Mouse (Mus musculus): ENCODE measurements around the gene Duxf3. TPM values are rescaled to one million over a fixed set of nuclear protein-coding genes. Genes with fewer than 3 reads are reported as not detected.
"Not testable (repeated sequence)": the region's sequence is repeated elsewhere in the genome, so short reads cannot be mapped to it uniquely, and the experiment has no call there.

The Duxf3 gene
- polyA plus RNA-seq, 1 experiment: not detected

DNA sequence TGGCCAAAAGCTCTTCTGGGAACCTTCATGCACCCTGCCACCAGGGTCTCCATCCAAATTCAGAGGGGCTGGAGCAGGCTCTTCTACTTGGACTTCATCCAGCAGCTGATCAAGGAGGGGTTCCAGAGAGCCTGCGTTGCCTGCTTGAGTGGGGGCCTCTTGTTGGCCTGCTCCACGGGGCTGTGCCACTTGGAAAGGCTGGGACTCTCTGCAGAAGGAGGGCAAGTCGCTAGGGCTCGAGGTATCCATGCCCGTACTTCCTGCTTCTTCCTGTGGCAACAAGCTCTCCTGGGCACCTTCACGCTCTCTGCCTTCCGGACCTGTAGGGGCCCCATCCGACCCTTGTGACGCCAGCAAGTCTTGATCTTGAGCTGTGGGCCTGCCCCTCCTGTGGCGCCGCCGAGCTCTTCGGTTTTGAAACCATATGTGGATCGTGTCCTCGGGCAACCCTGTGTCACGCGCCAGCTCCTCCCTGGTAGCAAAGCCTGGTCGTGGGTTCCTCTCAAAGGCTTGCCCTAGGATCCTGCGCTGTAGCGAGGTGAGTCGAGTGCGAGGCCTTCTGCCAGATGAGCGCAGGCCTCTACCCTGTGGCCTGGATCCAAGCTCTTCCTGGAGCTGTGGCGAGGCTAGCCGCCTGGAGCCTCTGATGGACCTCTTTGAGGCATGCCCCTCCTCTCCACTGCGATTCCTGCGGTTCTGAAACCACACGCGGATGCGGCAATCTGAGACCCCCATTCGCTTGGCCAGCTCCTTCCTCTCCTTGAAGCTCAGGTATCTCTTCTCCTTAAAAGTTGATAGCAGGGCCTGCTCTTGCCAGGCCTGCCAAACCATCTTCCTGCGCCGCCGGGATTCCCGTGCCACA lies 465 bp downstream of the Duxf3 start:
- TF ChIP-seq CTCF (IDR thresholded peaks at IDR 0.05; ENCODE audit: insufficient read depth, low read depth, low read length) (peak; percentile 40; the same call in 1 of the 2 replicates), POLR2A (IDR thresholded peaks at IDR 0.05; ENCODE audit: insufficient read depth, low read depth, low read length) (peak; percentile 26; the same call in 1 of the 2 replicates)
- H3K4me1 ChIP-seq (ENCODE audit: control insufficient read depth, insufficient read depth, low read length); H3K27ac ChIP-seq (ENCODE audit: insufficient read depth, low read depth, low read length); H3K4me3 ChIP-seq (ENCODE audit: insufficient read depth, low read depth, low read length): not testable (repeated sequence)
- WGBS: 89% methylated on average over 35 of the region's 35 CpGs

DNA sequence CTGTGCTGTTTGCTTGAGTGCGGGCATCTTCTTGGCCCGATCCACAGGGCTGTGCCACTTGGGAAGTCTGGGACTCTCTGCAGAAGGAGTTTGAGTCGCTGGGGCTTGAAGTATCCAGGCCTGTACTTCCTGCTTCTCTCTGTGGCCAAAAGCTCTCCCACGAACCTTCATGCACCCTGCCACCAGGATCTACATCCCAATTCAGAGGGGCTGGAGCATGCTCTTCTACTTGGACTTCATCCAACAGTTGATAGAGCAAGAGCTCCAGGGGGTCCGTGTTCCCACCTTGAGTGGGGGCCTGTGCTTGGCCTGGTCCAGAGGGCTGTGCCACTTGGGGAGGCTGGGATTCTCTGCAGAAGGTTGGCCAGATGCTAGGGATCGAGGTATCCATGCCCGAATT lies 1.4 kb downstream of the Duxf3 start:
- not testable (repeated sequence) for H3K4me1 ChIP-seq (ENCODE audit: control insufficient read depth, insufficient read depth, low read length); H3K4me3 ChIP-seq (ENCODE audit: insufficient read depth, low read depth, low read length); H3K27ac ChIP-seq (ENCODE audit: insufficient read depth, low read depth, low read length)
- 83% methylated on average over 5 of the region's 7 CpGs for WGBS

DNA sequence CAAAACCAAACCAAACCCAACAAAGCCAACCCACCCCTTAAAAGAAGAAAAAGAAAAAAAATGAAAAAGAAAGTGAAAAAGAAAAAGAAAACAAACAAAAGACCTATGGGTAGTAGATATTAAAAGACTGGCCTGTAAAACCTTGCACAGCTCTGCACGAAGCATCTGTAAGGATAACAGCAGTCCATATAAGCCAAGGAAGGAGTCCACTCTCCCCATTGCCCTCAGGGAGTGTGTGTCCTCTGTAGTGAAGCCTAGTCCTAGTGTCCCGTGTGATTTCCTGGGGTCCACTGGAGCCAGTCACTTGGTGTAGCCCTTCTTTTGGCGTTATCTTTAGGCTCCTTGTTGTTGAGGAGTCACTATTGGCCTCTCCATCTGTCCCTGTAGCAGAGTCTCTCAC lies 2.5 kb downstream of the Duxf3 start:
- not testable (repeated sequence) for H3K27ac ChIP-seq (ENCODE audit: insufficient read depth, low read depth, low read length); H3K4me3 ChIP-seq (ENCODE audit: insufficient read depth, low read depth, low read length); H3K4me1 ChIP-seq (ENCODE audit: control insufficient read depth, insufficient read depth, low read length)
- WGBS: 62% methylated on average over 3 of the region's 3 CpGs

DNA sequence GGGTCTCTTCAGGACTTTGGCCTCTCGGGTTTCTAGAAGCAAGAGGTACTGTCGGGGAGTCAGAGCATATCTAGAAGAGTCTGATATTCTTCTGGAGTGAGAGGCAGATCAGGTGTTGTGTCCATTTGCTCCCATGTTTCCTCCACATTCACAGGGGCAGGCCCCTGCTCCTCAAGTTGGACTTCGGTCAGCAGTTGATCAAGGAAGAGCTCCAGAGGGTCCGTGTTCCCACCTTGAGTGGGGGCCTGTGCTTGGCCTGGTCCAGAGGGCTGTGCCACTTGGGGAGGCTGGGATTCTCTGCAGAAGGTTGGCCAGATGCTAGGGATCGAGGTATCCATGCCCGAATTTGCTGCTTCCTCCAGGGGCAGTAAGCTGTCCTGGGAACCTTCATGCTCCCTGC lies 4.7 kb downstream of the Duxf3 start:
- H3K27ac ChIP-seq (ENCODE audit: insufficient read depth, low read depth, low read length); H3K4me3 ChIP-seq (ENCODE audit: insufficient read depth, low read depth, low read length); H3K4me1 ChIP-seq (ENCODE audit: control insufficient read depth, insufficient read depth, low read length): not testable (repeated sequence)
- WGBS: 86% methylated on average over 2 of the region's 6 CpGs

DNA sequence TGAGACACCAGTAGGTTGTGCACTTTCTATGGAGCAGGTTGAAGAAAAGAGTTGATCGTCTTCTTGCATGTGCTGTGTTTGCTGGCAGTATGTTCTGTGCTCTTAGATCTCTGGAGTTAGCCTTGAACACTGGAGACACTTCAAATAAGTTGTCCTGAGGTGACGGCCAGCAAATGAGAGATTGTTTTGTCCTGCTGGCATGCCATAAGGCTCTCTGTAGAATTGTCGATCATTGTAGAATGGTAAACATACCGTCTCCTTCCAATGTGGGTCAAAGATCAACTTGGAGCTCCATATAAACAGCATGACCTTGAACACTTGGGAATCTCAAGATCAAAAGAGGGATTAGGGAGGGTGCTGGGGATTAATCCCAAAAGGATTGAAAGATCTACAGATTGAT lies 6.1 kb downstream of the Duxf3 start:
- H3K4me1 ChIP-seq (ENCODE audit: control insufficient read depth, insufficient read depth, low read length); H3K27ac ChIP-seq (ENCODE audit: insufficient read depth, low read depth, low read length); H3K4me3 ChIP-seq (ENCODE audit: insufficient read depth, low read depth, low read length): not testable (repeated sequence)
- 80% methylated on average over 4 of the region's 4 CpGs for WGBS

DNA sequence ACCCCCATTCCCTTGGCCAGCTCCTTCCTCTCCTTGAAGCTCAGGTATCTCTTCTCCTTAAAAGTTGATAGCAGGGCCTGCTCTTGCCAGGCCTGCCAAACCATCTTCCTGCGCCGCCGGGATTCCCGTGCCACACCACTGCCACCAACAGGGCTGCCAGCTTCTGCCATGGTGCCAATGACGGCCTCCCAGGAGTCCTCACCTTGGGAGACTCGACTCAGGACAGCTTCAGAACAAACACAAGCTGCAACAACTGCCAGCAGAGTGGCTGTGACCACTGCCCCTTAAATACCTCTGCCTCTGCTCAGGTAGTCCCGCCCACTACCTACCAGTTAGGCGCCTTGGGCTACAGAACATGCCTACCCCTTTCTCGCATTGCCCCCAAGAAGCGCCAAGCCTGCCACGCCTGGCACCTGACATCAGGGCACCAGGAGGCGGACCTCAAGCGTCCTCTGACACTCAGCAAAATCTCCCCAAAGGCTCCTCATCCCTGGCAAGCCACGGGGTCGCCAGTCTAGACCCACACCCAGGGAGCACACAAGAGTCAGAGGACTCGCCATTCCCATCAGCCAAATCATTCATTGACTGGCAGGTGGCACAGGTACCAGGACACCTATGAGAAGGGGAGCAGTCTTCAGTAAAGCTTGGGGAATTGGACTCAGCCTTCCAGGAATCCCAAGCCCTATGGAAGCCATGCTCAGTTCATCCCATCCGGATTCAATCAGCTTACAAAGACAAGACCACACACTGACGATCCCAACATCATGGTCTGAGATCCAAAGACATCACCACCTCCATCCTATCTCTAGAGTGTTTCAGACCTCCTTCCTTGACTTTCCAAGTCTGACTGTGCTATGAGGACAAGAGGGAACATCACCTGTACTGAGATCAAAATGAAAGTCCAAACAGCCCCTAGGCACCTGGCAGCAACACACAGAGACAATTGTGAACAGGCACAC lies 7.4 kb downstream of the Duxf3 start, which contains the start of gene AW822073:
Gene AW822073, minus strand, starts transcription at position 104 of the 959 bp plus-strand sequence.
- WGBS: 87% methylated on average over 18 of the region's 18 CpGs
- H3K4me3 ChIP-seq (ENCODE audit: insufficient read depth, low read depth, low read length); H3K27ac ChIP-seq (ENCODE audit: insufficient read depth, low read depth, low read length); H3K4me1 ChIP-seq (ENCODE audit: control insufficient read depth, insufficient read depth, low read length): not testable (repeated sequence)

DNA sequence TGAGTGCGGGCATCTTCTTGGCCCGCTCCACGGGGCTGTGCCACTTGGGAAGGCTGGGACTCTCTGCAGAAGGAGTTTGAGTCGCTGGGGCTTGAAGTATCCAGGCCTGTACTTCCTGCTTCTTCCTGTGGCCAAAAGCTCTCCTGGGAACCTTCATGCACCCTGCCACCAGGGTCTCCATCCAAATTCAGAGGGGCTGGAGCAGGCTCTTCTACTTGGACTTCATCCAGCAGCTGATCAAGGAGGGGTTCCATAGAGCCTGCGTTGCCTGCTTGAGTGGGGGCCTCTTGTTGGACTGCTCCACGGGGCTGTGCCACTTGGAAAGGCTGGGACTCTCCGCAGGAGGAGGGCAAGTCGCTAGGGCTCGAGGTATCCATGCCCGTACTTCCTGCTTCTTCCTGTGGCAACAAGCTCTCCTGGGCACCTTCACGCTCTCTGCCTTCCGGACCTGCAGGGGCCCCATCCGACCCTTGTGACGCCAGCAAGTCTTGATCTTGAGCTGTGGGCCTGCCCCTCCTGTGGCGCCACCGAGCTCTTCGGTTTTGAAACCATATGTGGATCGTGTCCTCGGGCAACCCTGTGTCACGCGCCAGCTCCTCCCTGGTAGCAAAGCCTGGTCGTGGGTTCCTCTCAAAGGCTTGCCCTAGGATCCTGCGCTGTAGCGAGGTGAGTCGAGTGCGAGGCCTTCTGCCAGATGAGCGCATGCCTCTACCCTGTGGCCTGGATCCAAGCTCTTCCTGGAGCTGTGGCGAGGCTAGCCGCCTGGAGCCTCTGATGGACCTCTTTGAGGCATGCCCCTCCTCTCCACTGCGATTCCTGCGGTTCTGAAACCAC lies 8.3 kb downstream of the Duxf3 start:
- H3K4me1 ChIP-seq (ENCODE audit: control insufficient read depth, insufficient read depth, low read length); H3K4me3 ChIP-seq (ENCODE audit: insufficient read depth, low read depth, low read length); H3K27ac ChIP-seq (ENCODE audit: insufficient read depth, low read depth, low read length): not testable (repeated sequence)
- WGBS: 87% methylated on average over 31 of the region's 31 CpGs

DNA sequence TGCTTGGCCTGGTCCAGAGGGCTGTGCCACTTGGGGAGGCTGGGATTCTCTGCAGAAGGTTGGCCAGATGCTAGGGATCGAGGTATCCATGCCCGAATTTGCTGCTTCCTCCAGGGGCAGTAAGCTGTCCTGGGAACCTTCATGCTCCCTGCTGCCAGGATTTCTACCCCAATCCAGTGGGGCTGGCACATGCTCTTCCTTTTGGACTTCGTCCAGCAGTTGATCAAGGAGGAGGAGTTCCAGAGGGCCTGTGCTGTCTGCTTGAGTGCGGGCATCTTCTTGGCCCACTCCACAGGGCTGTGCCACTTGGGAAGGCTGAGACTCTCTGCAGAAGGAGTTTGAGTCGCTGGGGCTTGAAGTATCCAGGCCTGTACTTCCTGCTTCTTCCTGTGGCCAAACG lies 9.3 kb downstream of the Duxf3 start:
- not testable (repeated sequence) for H3K4me1 ChIP-seq (ENCODE audit: control insufficient read depth, insufficient read depth, low read length); H3K4me3 ChIP-seq (ENCODE audit: insufficient read depth, low read depth, low read length); H3K27ac ChIP-seq (ENCODE audit: insufficient read depth, low read depth, low read length)
- 79% methylated on average over 4 of the region's 6 CpGs for WGBS

DNA sequence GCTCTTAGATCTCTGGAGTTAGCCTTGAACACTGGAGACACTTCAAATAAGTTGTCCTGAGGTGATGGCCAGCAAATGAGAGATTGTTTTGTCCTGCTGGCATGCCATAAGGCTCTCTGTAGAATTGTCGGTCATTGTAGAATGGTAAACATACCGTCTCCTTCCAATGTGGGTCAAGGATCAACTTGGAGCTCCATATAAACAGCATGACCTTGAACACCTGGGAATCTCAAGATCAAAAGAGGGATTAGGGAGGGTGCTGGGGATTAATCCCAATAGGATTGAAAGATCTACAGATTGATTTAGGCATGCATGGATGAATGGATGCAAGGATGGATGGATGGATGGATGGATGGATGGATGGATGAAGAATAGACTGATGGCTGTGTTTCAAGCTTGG lies 10.9 kb downstream of the Duxf3 start:
- 96% methylated on average over 2 of the region's 2 CpGs for WGBS
- not testable (repeated sequence) for H3K4me1 ChIP-seq (ENCODE audit: control insufficient read depth, insufficient read depth, low read length); H3K27ac ChIP-seq (ENCODE audit: insufficient read depth, low read depth, low read length); H3K4me3 ChIP-seq (ENCODE audit: insufficient read depth, low read depth, low read length)
